Mouse (Mus musculus) B cell, adult 2 months (primary cell): ENCODE data around the gene Hsd3b4.
"Not testable (repeated sequence)": the region's sequence is repeated elsewhere in the genome, so short reads cannot be mapped to it uniquely, and the experiment has no call there.

Experiments used
- DNase-seq, 2 experiments: peaks; one replicate each; pipeline ENCODE4 v3.0.0; 2022

Gene Hsd3b4

DNA sequence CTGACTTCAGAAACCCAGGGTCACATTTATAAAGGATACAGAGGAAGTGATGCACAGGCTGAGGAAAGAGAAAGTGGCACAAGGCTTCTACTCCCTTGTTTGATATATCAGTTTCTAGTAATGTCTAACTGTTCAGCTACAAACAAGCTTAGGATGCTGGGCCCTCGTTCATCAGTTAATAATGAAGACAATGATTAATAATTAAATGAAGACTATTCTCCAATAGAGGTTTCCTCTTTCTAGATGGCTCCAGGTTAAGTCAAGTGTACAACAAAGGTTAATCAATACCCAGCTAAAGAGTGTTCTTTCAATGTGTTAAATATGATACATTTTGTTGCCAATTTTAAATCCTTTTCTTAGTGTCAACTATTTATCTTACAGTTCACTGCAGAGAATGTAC lies at the start of gene Hsd3b4:
TSS of gene Hsd3b4 (minus strand) at position 101 of the 400 bp plus-strand sequence.
- not testable (repeated sequence) for DNase-seq

DNA sequence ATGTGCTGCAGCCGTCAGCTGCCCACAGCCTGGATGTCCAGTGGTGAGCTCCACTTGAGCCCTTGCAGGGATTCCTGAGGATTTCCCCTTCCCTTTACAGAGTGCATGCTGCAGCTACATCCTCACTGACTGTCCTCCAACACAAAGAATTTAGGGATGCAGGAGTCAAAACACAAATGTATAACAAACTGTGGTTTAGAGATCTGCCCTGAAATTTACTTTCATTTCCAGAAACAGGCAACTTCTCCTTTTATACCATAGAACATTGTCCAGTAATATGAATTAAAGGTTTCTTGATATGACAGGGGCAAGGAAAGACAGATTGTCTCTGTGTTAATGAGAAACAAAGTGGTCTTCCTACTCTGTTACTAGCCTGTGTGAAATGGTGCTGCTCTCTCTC lies 40.5 kb upstream of the Hsd3b4 start:
- not testable (repeated sequence) for DNase-seq

DNA sequence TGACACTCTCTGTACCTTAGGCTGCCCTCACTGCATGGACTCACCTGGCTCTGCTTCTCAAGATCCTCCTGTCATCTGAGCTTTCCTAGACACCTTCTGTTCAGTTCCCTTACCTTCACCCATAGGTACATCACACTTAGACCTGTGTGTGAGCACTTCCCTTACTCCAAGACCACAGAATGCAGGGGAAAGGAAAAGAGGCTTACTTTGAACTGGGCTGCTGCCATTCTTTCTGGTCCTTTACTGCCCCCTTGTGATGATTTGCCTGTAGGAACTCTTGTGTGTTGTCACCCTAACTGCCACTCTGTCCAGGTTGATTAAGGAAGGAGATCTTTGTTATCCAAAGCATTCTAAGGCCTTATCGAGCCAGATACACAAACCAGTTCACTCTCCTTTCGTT lies 39.9 kb upstream of the Hsd3b4 start:
- DNase-seq, result not testable (repeated sequence)

DNA sequence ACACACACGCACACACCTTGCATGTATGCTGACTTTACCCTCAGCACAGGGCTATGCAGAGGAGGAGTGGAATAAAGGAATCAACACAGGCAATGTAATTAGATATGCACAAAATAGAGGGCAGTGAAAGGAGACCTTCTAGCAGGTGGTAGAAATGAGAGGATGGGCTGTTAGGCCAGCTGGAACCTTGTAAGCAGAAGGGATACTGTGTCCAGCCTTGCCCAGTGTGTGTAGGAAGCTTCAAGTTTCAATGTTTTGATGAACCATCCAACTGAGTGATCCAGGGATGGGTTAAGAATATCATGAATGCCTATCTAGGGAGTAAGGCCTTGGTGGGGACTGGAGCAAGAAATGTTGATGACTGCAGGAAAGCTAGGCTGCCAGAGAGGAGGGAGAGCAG lies 38.2 kb upstream of the Hsd3b4 start:
- DNase-seq, result not testable (repeated sequence)

- not testable (repeated sequence) for DNase-seq
Observed at GRCm38 (mm10) chr3:98547641-98548040, 37.3 kb upstream of the Hsd3b4 start.

DNA sequence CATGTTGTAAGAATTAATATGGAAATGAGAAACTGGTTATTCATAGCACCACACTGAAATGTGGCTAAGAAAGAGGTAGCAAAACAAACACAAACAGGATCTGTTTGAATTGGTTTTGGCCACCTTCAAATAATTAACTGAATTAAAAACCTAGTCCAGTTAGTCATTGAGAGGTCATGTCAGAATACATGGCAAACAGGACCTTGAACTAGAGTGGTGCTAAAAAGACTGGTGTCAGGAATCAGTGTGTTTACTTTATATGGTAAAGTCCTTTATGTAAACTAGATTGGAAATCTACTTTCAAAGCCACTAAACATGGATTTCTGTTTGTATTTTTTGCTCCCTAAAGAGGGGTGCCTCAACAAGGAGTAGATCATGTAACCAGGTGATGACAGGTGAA lies 14.7 kb upstream of the Hsd3b4 start:
- not testable (repeated sequence) for DNase-seq

- DNase-seq, result not testable (repeated sequence)
Observed at GRCm38 (mm10) chr3:98524552-98524951, 14.2 kb upstream of the Hsd3b4 start.

DNA sequence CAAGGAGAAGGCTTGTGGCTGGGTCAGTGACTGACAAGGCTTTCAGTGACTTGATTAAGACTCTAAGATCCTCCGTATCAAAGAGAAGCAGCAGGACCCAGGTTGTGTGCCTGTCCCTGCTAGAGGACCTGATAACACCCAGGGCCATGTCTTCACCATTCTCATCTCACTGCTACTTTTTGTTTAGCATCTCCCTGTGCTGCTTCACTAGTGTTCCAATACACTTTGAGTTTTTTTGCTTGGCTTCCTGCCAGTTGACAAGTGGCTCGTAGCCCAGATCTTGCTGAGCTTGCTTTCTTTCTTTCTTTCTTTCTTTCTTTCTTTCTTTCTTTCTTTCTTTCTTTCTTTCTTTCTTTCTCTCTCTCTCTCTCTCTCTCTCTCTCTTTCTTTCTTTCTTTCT lies 12.5 kb upstream of the Hsd3b4 start:
- not testable (repeated sequence) for DNase-seq

DNA sequence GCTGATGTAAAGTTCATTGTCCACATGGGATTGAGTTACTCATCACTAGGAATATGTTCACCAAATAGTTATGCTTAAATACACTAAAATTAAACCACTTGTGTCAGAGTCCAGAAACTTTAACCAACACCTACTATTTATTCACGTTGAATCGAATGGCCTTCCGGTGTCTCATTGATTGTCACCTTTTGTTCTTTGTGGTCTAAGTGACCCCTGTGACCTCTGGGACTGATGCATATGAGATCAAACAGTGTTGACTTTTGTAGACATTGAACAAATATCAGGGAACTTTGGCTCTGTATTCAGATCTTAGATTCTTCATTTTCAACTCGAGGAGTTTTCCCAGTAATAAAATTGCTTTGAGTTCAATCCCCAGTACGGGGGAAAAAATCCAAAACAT lies 3.1 kb downstream of the Hsd3b4 start:
- DNase-seq, result not testable (repeated sequence)

DNA sequence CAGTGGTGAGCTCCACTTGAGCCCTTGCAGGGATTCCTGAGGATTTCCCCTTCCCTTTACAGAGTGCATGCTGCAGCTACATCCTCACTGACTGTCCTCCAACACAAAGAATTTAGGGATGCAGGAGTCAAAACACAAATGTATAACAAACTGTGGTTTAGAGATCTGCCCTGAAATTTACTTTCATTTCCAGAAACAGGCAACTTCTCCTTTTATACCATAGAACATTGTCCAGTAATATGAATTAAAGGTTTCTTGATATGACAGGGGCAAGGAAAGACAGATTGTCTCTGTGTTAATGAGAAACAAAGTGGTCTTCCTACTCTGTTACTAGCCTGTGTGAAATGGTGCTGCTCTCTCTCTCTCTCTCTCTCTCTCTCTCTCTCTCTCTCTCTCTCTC lies 12.9 kb downstream of the Hsd3b4 start:
- DNase-seq, result not testable (repeated sequence)

DNA sequence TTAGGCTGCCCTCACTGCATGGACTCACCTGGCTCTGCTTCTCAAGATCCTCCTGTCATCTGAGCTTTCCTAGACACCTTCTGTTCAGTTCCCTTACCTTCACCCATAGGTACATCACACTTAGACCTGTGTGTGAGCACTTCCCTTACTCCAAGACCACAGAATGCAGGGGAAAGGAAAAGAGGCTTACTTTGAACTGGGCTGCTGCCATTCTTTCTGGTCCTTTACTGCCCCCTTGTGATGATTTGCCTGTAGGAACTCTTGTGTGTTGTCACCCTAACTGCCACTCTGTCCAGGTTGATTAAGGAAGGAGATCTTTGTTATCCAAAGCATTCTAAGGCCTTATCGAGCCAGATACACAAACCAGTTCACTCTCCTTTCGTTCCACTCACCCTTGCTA lies 13.6 kb downstream of the Hsd3b4 start:
- not testable (repeated sequence) for DNase-seq

DNA sequence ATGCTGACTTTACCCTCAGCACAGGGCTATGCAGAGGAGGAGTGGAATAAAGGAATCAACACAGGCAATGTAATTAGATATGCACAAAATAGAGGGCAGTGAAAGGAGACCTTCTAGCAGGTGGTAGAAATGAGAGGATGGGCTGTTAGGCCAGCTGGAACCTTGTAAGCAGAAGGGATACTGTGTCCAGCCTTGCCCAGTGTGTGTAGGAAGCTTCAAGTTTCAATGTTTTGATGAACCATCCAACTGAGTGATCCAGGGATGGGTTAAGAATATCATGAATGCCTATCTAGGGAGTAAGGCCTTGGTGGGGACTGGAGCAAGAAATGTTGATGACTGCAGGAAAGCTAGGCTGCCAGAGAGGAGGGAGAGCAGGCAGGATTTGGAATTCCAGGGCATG lies 15.3 kb downstream of the Hsd3b4 start:
- not testable (repeated sequence) for DNase-seq

DNA sequence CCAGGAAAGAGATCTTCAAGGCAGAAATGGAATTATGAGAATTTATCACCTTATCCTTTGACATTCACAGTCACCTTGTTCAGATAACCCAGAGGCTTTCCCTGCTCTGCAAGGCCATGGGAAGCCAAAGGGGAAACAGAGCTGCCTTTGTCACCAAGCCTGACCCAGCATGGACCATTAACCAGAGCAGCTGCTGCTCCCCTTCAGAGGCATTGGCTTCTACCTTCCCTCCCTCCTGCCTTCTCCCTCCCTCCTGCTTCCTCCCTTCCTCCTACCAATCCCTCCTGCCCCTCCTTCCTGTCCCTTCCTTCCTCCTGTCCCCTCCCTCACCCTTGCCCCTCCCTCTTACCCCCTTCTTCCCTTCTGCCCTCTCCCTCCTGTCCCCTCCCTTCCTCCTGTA lies 16.1 kb downstream of the Hsd3b4 start:
- DNase-seq, result not testable (repeated sequence)

DNA sequence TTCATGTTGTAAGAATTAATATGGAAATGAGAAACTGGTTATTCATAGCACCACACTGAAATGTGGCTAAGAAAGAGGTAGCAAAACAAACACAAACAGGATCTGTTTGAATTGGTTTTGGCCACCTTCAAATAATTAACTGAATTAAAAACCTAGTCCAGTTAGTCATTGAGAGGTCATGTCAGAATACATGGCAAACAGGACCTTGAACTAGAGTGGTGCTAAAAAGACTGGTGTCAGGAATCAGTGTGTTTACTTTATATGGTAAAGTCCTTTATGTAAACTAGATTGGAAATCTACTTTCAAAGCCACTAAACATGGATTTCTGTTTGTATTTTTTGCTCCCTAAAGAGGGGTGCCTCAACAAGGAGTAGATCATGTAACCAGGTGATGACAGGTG lies 38.8 kb downstream of the Hsd3b4 start:
- DNase-seq, result not testable (repeated sequence)

GRCm38 (mm10) chr3:98471057-98471456 lies 39.3 kb downstream of the Hsd3b4 start:
- not testable (repeated sequence) for DNase-seq

GRCm38 (mm10) chr3:98469323-98469722 lies 41.0 kb downstream of the Hsd3b4 start:
- not testable (repeated sequence) for DNase-seq

DNA sequence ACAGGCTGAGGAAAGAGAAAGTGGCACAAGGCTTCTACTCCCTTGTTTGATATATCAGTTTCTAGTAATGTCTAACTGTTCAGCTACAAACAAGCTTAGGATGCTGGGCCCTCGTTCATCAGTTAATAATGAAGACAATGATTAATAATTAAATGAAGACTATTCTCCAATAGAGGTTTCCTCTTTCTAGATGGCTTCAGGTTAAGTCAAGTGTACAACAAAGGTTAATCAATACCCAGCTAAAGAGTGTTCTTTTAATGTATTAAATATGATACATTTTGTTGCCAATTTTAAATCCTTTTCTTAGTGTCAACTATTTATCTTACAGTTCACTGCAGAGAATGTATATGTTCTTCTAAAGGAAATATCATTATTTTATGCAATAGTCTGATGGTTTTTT lies 53.3 kb downstream of the Hsd3b4 start, which contains the start of gene Gm4450:
TSS of gene Gm4450 (minus strand) at position 101 of the 400 bp plus-strand sequence.
- not testable (repeated sequence) for DNase-seq

- not testable (repeated sequence) for DNase-seq
Observed at GRCm38 (mm10) chr3:98453786-98454185, 56.5 kb downstream of the Hsd3b4 start.
